Mouse (Mus musculus) stomach, embryonic 14.5 days (tissue): Measurements from ENCODE around the gene Bmt2. TPM values are rescaled to one million over a fixed set of nuclear protein-coding genes. Genes with fewer than 3 reads are reported as not detected.

Experiments used
- ATAC-seq: fragments of 200-750 bp; cut with Nextera tagmentation; 2 replicates; pipeline ENCODE4 v1.8.0; 2017; ENCODE audit warnings: low read depth, moderate TSS enrichment; ENCODE audit not compliant: insufficient number of reproducible peaks, insufficient read depth, low FRiP score
- H3K27ac ChIP-seq: fragments of 300-500 bp; sonication (generic); 2 replicates; pipeline ENCODE4 v1.5.1; 2014; ENCODE audit warnings: mild to moderate bottlenecking, low read length, moderate library complexity, mixed read lengths
- H3K27me3 ChIP-seq: fragments of 300-500 bp; sonication (generic); 2 replicates; pipeline ENCODE4 v1.6.1; 2014; ENCODE audit warnings: low read length, control low read depth, mixed read lengths; ENCODE audit not compliant: control insufficient read depth, insufficient read depth
- H3K36me3 ChIP-seq: fragments of 300-500 bp; sonication (generic); 2 replicates; pipeline ENCODE4 v1.6.1; 2014; ENCODE audit warnings: mild to moderate bottlenecking, control low read depth, low read length, moderate library complexity, mixed read lengths; ENCODE audit not compliant: control insufficient read depth, insufficient read depth
- H3K4me1 ChIP-seq: fragments of 300-500 bp; sonication (generic); 2 replicates; pipeline ENCODE4 v1.6.1; 2014; ENCODE audit warnings: low read length, control low read depth, mixed read lengths; ENCODE audit not compliant: control insufficient read depth, insufficient read depth
- H3K4me2 ChIP-seq: fragments of 300-500 bp; sonication (generic); replicated peaks from 2 replicates; pipeline ENCODE4 v1.6.1; 2014; ENCODE audit warnings: low read depth, low read length, control low read depth
- H3K4me3 ChIP-seq: fragments of 300-500 bp; sonication (generic); 2 replicates; pipeline ENCODE4 v1.5.1; 2014; ENCODE audit warnings: low read depth, low read length, control low read depth
- H3K9ac ChIP-seq: fragments of 300-500 bp; sonication (generic); replicated peaks from 2 replicates; pipeline ENCODE4 v1.6.1; 2014; ENCODE audit warnings: low read depth, mild to moderate bottlenecking, control low read depth, low read length, moderate library complexity, mixed read lengths
- H3K9me3 ChIP-seq: fragments of 300-500 bp; sonication (generic); 2 replicates; pipeline ENCODE4 v1.6.1; 2016; ENCODE audit warnings: low read depth, low read length, control low read depth; ENCODE audit not compliant: control insufficient read depth
- WGBS: fragments of 180-500 bp; shearing (Covaris S2); extraction: QIAGEN DNeasy Blood & Tissue Kit; methylation state at CpG from one replicate; pipeline ENCODE4 v1.1.7; 2014; 5-methylcytosine and 5-hydroxymethylcytosine counted together
- polyA plus RNA-seq: library from polyadenylated mRNA; unstranded; fragments of >200 nt; fragmentation: Nextera tagmentation; extraction: Ambion mirVana; gene quantifications from 2 replicates; pipeline ENCODE4 v1.2.1, GENCODE M21; 2014

The Bmt2 gene
- polyA plus RNA-seq, 1 experiment from 2014 or later = 22.5 TPM

DNA sequence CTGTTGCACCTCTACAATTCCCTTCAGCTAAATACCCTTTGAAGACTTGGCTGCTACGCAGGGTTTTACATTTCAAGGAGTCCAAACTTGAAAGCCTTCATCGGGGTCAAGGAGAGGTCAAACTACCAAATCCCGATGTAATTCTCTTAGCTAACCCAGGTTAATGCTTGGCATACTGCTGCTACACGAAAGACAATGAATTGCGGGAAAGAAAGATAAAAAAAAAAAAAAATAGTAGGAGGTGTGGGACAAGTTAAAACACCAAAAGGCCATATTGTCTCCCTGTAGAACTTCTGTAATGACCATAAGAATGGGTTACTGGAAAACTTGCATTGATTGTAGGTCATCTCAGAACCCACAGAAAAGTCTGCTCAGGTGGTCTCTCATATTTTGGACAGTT, 583 bp upstream of the Bmt2 start:
- H3K27me3 ChIP-seq = no peaks in the 10 kb centered on the region
- no peaks in the 10 kb centered on the region for H3K36me3 ChIP-seq
- 19% methylated on average over 5 of the region's 5 CpGs for WGBS
- 0 out of 2 replicates have a peak overlapping the region, but pooled peaks have one; percentile 34 for H3K27ac ChIP-seq
- H3K9ac ChIP-seq = no peak overlapping the region
- ATAC-seq = no peak
- H3K4me1 ChIP-seq = 0 out of 2 replicates have a peak, but pooled peaks cover 2% of the 10 kb centered on the region
- peak overlapping the region; percentile 44 for H3K4me2 ChIP-seq
- no peaks in the 10 kb centered on the region for H3K9me3 ChIP-seq
- H3K4me3 ChIP-seq = peak overlapping the region; percentile 86

DNA sequence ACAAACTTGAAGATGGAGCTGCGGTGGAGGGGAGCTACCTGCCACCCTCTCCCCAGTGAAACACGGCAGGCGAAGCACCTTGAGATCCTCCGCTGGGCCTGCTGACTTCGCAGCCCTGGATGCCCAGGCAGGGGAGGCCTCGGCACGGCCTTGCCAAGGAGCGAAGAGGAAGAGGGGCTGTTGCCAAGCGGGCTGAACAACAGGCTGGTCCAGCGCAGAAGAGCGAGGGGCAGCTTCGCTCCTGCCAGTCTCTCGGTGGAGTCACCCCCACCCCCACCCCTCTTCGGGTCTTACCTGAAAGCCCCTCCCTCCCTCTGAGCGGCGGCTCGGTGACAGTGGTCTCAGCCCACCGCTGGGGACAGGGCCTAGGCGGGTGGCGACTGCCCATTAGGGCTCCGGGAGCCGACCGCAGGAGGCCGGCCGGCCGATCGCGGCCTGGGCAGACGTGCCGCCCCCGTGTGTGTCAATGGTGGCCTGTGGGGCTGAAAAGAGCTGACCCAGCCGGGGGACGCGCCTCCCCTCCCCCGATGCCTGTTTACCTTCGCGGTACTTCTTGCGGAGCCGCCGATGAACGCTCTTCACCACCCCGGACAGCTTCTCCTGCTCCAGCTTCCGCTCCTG, 515 bp downstream of the Bmt2 start:
- Histone ChIP-seq H3K4me3 (peak overlapping the region; percentile 86), H3K9me3 (no peaks in the 10 kb centered on the region), H3K36me3 (no peaks in the 10 kb centered on the region), H3K27ac (peak overlapping the region; percentile 91), H3K9ac (peak overlapping the region; percentile 81), H3K4me2 (peak overlapping the region; percentile 74), H3K27me3 (no peaks in the 10 kb centered on the region), H3K4me1 (0 out of 2 replicates have a peak, but pooled peaks cover 2% of the 10 kb centered on the region)
- under 1% methylated on average over 43 of the region's 43 CpGs for WGBS
- ATAC-seq = peak; percentile 59

DNA sequence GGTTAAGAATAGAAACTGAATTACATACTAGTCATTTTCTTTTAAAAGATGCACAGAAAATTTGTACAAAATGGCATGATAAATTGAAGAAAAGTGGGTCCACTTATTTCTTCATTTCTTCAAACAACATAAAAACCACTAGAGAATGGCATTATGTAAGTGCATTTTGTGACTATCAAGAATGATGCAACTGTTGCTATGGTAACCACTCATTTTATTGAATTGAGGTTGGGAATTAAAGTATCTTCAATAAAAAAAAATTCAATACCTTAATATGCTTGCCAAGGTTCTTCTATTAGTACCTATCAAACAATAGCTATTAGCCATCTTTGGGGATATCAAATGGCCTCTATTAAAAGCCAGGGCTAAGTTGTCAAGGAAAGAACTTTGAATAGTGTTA, 1.6 kb downstream of the Bmt2 start:
- Histone ChIP-seq H3K36me3 (no peaks in the 10 kb centered on the region), H3K9me3 (no peaks in the 10 kb centered on the region), H3K4me3 (peak overlapping the region; percentile 86; the same call in 1 of the 2 replicates), H3K27ac (no peak overlapping the region), H3K27me3 (no peaks in the 10 kb centered on the region), H3K4me1 (0 out of 2 replicates have a peak, but pooled peaks cover 2% of the 10 kb centered on the region), H3K9ac (no peak overlapping the region), H3K4me2 (peak overlapping the region; percentile 74)
- no peak for ATAC-seq

- Histone ChIP-seq H3K36me3 (no peaks in the 10 kb centered on the region), H3K27ac (no peak overlapping the region), H3K9ac (no peak overlapping the region), H3K4me3 (no peak overlapping the region), H3K4me2 (no peak overlapping the region), H3K27me3 (no peaks in the 10 kb centered on the region), H3K9me3 (no peaks in the 10 kb centered on the region), H3K4me1 (0 out of 2 replicates have a peak, but pooled peaks cover 2% of the 10 kb centered on the region)
- no peak for ATAC-seq
- 90% methylated on average over 5 of the region's 5 CpGs for WGBS
Observed at GRCm38 (mm10) chr6:13674600-13675305, 3.0 kb downstream of the Bmt2 start.

DNA sequence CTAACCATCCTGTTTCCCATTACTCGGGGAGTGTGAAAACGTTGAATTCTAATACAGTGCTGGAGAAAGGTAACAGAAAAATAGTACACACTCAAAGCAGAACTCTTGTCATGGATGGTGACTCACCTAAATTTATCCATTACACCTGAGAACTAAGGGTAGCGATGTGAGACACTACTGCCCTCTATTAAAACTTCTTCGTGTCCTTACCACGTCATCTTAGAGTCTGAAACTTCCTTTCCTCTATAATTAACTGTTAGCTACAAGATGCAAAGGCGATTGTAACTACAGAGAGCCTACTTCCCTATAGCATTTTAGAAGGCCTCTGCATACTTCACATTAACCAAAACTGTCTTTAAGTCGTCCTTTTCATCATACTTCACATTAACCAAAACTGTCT, 12.1 kb downstream of the Bmt2 start:
- WGBS = 93% methylated on average over 7 of the region's 7 CpGs
- Histone ChIP-seq H3K4me3 (no peak overlapping the region), H3K27ac (no peak overlapping the region), H3K4me2 (no peak overlapping the region), H3K36me3 (peaks cover 6% of the 10 kb centered on the region; the same call in 1 of the 2 replicates), H3K27me3 (no peaks in the 10 kb centered on the region), H3K9ac (no peak overlapping the region), H3K9me3 (no peaks in the 10 kb centered on the region), H3K4me1 (no peaks in the 10 kb centered on the region)
- no peak for ATAC-seq

DNA sequence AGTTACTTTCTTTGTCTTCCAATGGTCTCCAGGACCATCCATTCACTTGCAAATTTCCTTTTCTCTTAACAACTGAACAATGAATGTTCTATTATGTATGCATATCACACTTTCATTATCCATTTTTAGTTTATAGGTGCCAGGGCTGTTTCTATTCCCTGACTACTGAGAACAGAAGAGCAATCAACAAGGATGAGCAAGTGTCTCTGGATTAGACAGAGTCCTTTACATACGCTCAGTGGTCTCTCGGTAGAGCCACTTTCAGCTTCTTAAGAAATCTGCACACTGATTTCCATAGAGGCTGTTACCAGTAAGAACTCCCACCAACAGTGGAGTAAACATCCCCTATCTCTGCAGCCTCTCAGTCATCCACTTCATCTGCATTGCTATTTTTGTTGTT, 19.8 kb downstream of the Bmt2 start:
- peaks cover 10% of the 10 kb centered on the region; the same call in 1 of the 2 replicates for H3K36me3 ChIP-seq
- 96% methylated on average over 2 of the region's 2 CpGs for WGBS
- no peaks in the 10 kb centered on the region for H3K27me3 ChIP-seq
- H3K4me3 ChIP-seq = no peak overlapping the region
- H3K9me3 ChIP-seq = no peaks in the 10 kb centered on the region
- no peak for ATAC-seq
- no peak overlapping the region for H3K4me2 ChIP-seq
- no peaks in the 10 kb centered on the region for H3K4me1 ChIP-seq
- no peak overlapping the region for H3K9ac ChIP-seq
- no peak overlapping the region for H3K27ac ChIP-seq

- Histone ChIP-seq H3K4me3 (no peak overlapping the region), H3K9ac (no peak overlapping the region), H3K27ac (no peak overlapping the region), H3K9me3 (no peaks in the 10 kb centered on the region), H3K4me2 (no peak overlapping the region), H3K4me1 (no peaks in the 10 kb centered on the region), H3K36me3 (peaks cover 4% of the 10 kb centered on the region; the same call in 1 of the 2 replicates), H3K27me3 (no peaks in the 10 kb centered on the region)
- ATAC-seq = no peak
Observed at GRCm38 (mm10) chr6:13654081-13654480, 23.7 kb downstream of the Bmt2 start.

GRCm38 (mm10) chr6:13652284-13652683, 25.5 kb downstream of the Bmt2 start:
- WGBS = 97% methylated on average over 3 of the region's 3 CpGs
- H3K27me3 ChIP-seq = no peaks in the 10 kb centered on the region
- H3K9ac ChIP-seq = no peak overlapping the region
- H3K4me2 ChIP-seq = no peak overlapping the region
- no peaks in the 10 kb centered on the region for H3K36me3 ChIP-seq
- no peak overlapping the region for H3K27ac ChIP-seq
- no peak overlapping the region for H3K4me3 ChIP-seq
- H3K9me3 ChIP-seq = no peaks in the 10 kb centered on the region; the same call in 1 of the 2 replicates
- ATAC-seq = no peak
- no peaks in the 10 kb centered on the region for H3K4me1 ChIP-seq
